Mouse (Mus musculus) leukemia stem cell, adult 10-12 weeks (primary cell): ENCODE results near the gene Olfr1032. TPM values are rescaled to one million over a fixed set of nuclear protein-coding genes. Genes with fewer than 3 reads are reported as not detected.

Experiments
- polyA plus RNA-seq: library from polyadenylated mRNA; stranded (reverse); fragments of >175 nt; gene quantifications from 2 replicates; pipeline ENCODE4 v1.2.3, GENCODE M21; 2012; ENCODE audit warnings: low replicate concordance

Gene Olfr1032
- not detected in 2 replicates for polyA plus RNA-seq

DNA sequence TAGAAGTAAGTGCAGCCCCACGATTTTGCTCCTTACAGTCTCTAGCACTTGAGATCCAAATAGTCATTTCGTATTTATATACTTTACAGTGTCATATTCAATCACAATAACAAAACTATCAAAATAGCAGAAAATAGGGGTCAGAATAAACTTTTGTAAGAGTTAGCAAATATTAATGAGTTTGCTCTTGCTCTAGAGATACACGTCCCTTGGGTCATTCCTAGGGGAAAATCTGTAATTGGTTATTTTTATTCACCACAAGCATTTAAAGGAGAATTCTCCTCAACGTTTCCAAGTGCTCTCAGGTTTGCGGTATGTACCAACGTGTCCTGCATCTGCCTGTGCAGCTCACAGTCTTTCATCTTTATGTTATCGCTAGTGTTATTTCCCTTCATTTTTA is at the start of gene Olfr1032:
Olfr1032 (plus strand) TSS at position 301 of the 400 bp plus-strand sequence.

DNA sequence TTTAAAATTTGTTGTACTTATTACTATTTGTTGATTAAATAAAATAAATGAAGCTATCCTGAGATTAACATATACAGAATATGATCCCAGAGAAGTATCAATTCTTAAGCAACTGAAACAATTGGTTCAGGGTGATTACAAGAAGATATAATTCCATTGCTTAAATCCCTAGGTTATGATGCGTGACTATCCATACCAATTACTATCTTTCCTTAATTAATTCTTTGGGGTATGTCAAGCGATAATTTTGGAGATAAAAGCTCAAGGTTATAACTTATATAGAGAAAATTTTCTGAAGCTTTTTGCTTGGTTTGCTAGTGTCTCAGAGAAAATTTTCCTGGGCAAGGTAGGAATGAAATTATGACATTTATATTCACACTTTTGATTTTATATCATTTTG is 31.7 kb upstream of the Olfr1032 start, which contains the start of gene Olfr1029:
Olfr1029 (plus strand) TSS at position 301 of the 400 bp plus-strand sequence.

DNA sequence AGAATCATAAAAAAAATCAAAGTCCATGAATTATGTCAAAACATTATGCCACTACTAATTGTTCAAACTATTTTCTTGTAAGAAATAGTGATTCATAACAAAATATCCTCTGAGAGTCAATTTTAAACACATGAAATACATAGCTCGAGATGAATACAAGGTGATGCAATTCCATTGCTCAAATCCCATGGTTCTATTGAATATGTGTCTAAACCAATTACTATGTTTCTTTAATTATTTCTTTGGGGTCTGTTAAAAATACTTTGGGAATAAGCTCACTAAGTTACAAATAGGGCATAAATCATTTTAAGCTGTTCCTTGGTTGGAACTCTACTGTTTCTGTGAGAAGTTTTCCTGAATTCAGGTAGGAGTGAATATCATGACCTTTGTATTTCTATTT is 26.4 kb upstream of the Olfr1032 start, which contains the start of gene Olfr1030:
Olfr1030 (plus strand) TSS at position 301 of the 400 bp plus-strand sequence.

DNA sequence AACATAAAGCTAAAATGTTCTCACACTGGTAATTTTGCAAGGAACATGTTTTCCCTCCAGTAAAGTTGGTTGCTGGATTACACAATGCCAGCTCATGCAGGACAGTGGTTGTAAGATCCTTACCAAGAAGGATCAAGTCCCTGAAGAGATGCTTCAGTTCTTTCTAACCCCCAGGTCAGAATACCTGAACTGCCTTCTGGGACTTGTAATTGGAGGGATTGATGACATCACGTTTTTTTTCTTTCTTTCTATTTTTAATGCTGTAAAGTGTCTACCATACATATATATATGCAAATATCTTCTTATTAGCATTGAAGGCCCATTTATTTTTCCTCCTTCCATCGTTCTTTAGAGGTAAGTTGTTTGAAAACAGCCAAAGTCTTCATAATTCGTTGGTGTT is 15.3 kb upstream of the Olfr1032 start, which contains the start of gene Olfr1031:
Olfr1031 (plus strand) TSS at position 301 of the 400 bp plus-strand sequence.

DNA sequence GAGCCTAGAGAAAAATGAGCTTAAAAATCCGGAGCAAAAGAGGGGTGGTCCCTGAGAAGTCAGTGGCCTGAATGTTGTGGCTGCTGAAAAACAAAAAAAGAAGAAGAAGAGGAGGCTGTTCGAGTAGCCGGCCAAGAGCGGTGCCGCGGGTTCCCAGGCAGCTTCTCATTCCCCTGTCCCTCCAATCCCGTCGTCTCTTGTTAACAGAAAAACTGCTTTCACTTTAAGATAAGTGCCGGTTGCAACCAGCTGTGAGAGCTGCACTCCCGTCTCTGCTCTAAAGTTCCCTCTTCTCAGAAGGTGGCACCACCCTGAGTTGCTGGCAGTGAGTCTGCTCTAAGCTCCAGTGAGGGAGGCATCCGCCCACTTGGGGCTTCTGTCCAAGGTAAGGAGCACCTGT is 15.1 kb downstream of the Olfr1032 start, which contains the start of gene Olfr1033:
Olfr1033 (plus strand) TSS at position 228 of the 400 bp plus-strand sequence.

DNA sequence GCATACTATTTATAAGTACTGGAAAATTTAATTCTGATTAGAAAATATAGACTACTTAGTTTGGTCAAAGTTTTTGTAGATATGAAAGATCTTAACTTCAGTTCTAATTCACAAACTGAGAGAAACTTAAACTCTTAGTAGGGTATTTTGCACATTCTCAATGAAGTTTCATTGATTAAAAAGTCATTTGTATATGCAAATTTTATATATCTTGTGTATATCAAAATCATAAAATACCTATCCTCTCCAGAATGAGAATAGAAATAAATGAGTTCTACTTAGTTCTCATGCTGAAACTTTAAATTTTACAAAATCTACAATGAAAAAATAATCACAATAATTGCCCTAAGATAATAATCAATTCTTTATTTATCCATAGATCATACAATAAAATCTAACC is 40.2 kb downstream of the Olfr1032 start, which contains the start of gene Olfr1034:
Olfr1034 (plus strand) TSS at position 301 of the 400 bp plus-strand sequence.

Other genes with a start within 250 kb of the Olfr1032 start
- gene Olfr1012, start 242.8 kb upstream of the Olfr1032 start, polyA plus RNA-seq, result not detected in 2 replicates
- not detected in 2 replicates for gene Olfr1013, start 238.4 kb upstream of the Olfr1032 start, polyA plus RNA-seq
- gene Olfr1014, start 232.8 kb upstream of the Olfr1032 start, polyA plus RNA-seq, result not detected in 2 replicates
- gene Olfr1015, start 223.5 kb upstream of the Olfr1032 start, polyA plus RNA-seq, result not detected in 2 replicates
- not detected in 2 replicates for gene Olfr1016, start 203.0 kb upstream of the Olfr1032 start, polyA plus RNA-seq
- gene Olfr1018, start 187.1 kb upstream of the Olfr1032 start, polyA plus RNA-seq, result not detected in 2 replicates
- not detected in 2 replicates for gene Olfr1019, start 160.1 kb upstream of the Olfr1032 start, polyA plus RNA-seq
- not detected in 2 replicates for gene Olfr1020, start 158.5 kb upstream of the Olfr1032 start, polyA plus RNA-seq
- not detected in 2 replicates for gene Olfr1022, start 136.9 kb upstream of the Olfr1032 start, polyA plus RNA-seq
- not detected in 2 replicates for gene Olfr1023, start 119.9 kb upstream of the Olfr1032 start, polyA plus RNA-seq
- gene Olfr1024, start 100.5 kb upstream of the Olfr1032 start, polyA plus RNA-seq, result not detected in 2 replicates
- gene Olfr1025-ps1, start 90.3 kb upstream of the Olfr1032 start, polyA plus RNA-seq, result not detected in 2 replicates
- not detected in 2 replicates for gene Olfr1026, start 84.0 kb upstream of the Olfr1032 start, polyA plus RNA-seq
- gene Olfr1028, start 55.1 kb upstream of the Olfr1032 start, polyA plus RNA-seq, result not detected in 2 replicates
- not detected in 2 replicates for gene Olfr1029, start 31.6 kb upstream of the Olfr1032 start, polyA plus RNA-seq
- not detected in 2 replicates for gene Olfr1030, start 26.3 kb upstream of the Olfr1032 start, polyA plus RNA-seq
- not detected in 2 replicates for gene Olfr1031, start 15.2 kb upstream of the Olfr1032 start, polyA plus RNA-seq
- gene Olfr1033, start 15.1 kb downstream of the Olfr1032 start, polyA plus RNA-seq, result not detected in 2 replicates
- gene Olfr1034, start 40.3 kb downstream of the Olfr1032 start, polyA plus RNA-seq, result not detected in 2 replicates
- gene Olfr1036, start 68.5 kb downstream of the Olfr1032 start, polyA plus RNA-seq, result not detected in 2 replicates
- gene Olfr1037, start 81.8 kb downstream of the Olfr1032 start, polyA plus RNA-seq, result not detected in 2 replicates
- not detected in 2 replicates for gene Olfr1039, start 130.4 kb downstream of the Olfr1032 start, polyA plus RNA-seq
- gene Olfr1040, start 141.2 kb downstream of the Olfr1032 start, polyA plus RNA-seq, result not detected in 2 replicates
- gene Olfr1042, start 156.3 kb downstream of the Olfr1032 start, polyA plus RNA-seq, result not detected in 2 replicates
- gene Olfr1043, start 162.0 kb downstream of the Olfr1032 start, polyA plus RNA-seq, result 0.19 TPM in 1 of 2 replicates, not detected in the other
- not detected in 2 replicates for gene Olfr1044, start 172.3 kb downstream of the Olfr1032 start, polyA plus RNA-seq
- not detected in 2 replicates for gene Olfr52, start 180.1 kb downstream of the Olfr1032 start, polyA plus RNA-seq
- gene Olfr1045, start 197.5 kb downstream of the Olfr1032 start, polyA plus RNA-seq, result not detected in 2 replicates
- gene Olfr1046, start 213.8 kb downstream of the Olfr1032 start, polyA plus RNA-seq, result not detected in 2 replicates
- not detected in 2 replicates for gene Olfr1047, start 225.9 kb downstream of the Olfr1032 start, polyA plus RNA-seq
- gene Olfr1048, start 234.7 kb downstream of the Olfr1032 start, polyA plus RNA-seq, result not detected in 2 replicates